Mouse (Mus musculus) urinary bladder, postnatal 10 days (tissue): Measurements from ENCODE around the gene Zc3h4.
A peak's percentile ranks its signal among the peaks of the same experiment; 100 is the strongest.
"Not testable (repeated sequence)": the region's sequence is repeated elsewhere in the genome, so short reads cannot be mapped to it uniquely, and the experiment has no call there.

Experiments
- DNase-seq: peaks from one replicate; pipeline ENCODE4 v3.0.0; 2022; ENCODE audit warnings: low spot score

The Zc3h4 gene

GRCm38 (mm10) chr7:16400689-16401611, at the start of gene Zc3h4:
Zc3h4 (plus strand) TSS chr7:16400910.
- DNase-seq, result peak; percentile 72

GRCm38 (mm10) chr7:16355854-16356594, 44.7 kb upstream of the Zc3h4 start:
- no peak for DNase-seq

- DNase-seq, result no peak
Measured at GRCm38 (mm10) chr7:16357602-16358001, 43.1 kb upstream of the Zc3h4 start.

- DNase-seq, result no peak
Measured at GRCm38 (mm10) chr7:16364319-16364718, 36.4 kb upstream of the Zc3h4 start.

- DNase-seq, result no peak
Measured at GRCm38 (mm10) chr7:16364901-16365500, 35.7 kb upstream of the Zc3h4 start.

GRCm38 (mm10) chr7:16366133-16366646, 34.5 kb upstream of the Zc3h4 start:
- no peak for DNase-seq

- DNase-seq, result no peak
Measured at GRCm38 (mm10) chr7:16366669-16367068, 34.0 kb upstream of the Zc3h4 start.

GRCm38 (mm10) chr7:16368835-16369234, 31.9 kb upstream of the Zc3h4 start:
- DNase-seq, result no peak

GRCm38 (mm10) chr7:16370596-16370995, 30.1 kb upstream of the Zc3h4 start:
- DNase-seq, result no peak

- DNase-seq, result no peak
Measured at GRCm38 (mm10) chr7:16373719-16374118, 27.0 kb upstream of the Zc3h4 start.

GRCm38 (mm10) chr7:16374989-16375388, 25.7 kb upstream of the Zc3h4 start:
- DNase-seq, result no peak

GRCm38 (mm10) chr7:16376505-16376904, 24.2 kb upstream of the Zc3h4 start:
- no peak for DNase-seq

GRCm38 (mm10) chr7:16387160-16388041, 13.3 kb upstream of the Zc3h4 start, which contains the start of gene Sae1:
Sae1 (minus strand) TSS chr7:16387806.
- DNase-seq, result peak; percentile 82

GRCm38 (mm10) chr7:16389942-16390341, 10.8 kb upstream of the Zc3h4 start:
- DNase-seq, result not testable (repeated sequence)

- DNase-seq, result no peak
Measured at GRCm38 (mm10) chr7:16392923-16393322, 7.8 kb upstream of the Zc3h4 start.

GRCm38 (mm10) chr7:16395944-16396343, 4.8 kb upstream of the Zc3h4 start:
- DNase-seq, result no peak

- DNase-seq, result no peak
Measured at GRCm38 (mm10) chr7:16397465-16397864, 3.2 kb upstream of the Zc3h4 start.

- DNase-seq, result no peak
Measured at GRCm38 (mm10) chr7:16398387-16399050, 2.2 kb upstream of the Zc3h4 start.

GRCm38 (mm10) chr7:16399098-16399819, 1.5 kb upstream of the Zc3h4 start:
- DNase-seq, result peak; percentile 62
